ENCODE assay signal across 25 mouse cellular contexts in the genomic region with DNA sequence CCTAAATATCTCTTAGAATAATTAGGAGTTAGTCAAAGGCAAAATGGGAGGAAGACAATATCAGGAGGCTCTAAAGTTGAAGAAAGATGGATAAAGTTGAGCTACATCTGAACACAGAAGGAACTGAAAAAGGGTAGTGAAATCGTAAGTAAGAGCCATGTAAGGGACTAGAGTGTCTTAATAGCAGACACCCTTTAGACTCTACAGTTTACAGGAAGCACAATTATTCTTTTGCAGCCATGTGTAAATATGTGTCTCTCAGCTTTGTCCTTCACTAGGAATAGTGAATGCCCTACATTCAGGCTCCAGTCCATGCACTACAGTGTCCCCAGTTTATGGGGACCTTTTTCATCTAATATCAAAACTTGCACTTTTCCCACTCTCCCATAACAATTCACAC. TPM values are rescaled to one million over a fixed set of nuclear protein-coding genes. Genes with fewer than 3 reads are reported as not detected.
DNase-seq lines count a peak whose midpoint lies in the region; ATAC-seq and TF ChIP-seq lines count a peak whose summit lies in the region.
"Had no signal": no experiment of that assay in that cellular context is flagged by ENCODE, and none has a peak within 500 bp of the region (broad histone marks: within the 10 kb centered on the region; RNA-seq: fewer than 3 reads in every experiment).

No protein-coding gene starts in this region.

- DNase-seq in liver, postnatal 0 days, result no peak
- no peak for DNase-seq in liver
- DNase-seq in layer of hippocampus, adult 9-10 months (ENCODE audit: low spot score), result no peak
- DNase-seq in kidney, postnatal 25 days, result no peak
- no peak for DNase-seq in ovary, postnatal 14 days (ENCODE audit: low spot score)
- DNase-seq: adrenal gland, adult 8-10 months; adrenal gland, postnatal 36 days; cerebellum, adult 11 months; cerebellum, adult 9-10 months; cerebellum, postnatal 36 days; gastrocnemius, adult 2 months; gastrocnemius, postnatal 36 days; heart, adult 18-20 months; heart, postnatal 10 days; heart, postnatal 4 days had no signal

- H3K4me1 ChIP-seq in liver, postnatal 0 days (ENCODE audit: insufficient read depth), result no peaks in the 10 kb centered on the region
- peaks cover 12% of the 10 kb centered on the region for H3K4me1 ChIP-seq in bone marrow macrophage, adult 2 months (ENCODE audit: control insufficient read depth, insufficient read depth, low read length)
- H3K4me1 ChIP-seq: embryonic facial prominence, embryonic 15.5 days; forebrain, embryonic 10.5 days; heart, embryonic 10.5 days; hindbrain, embryonic 12.5 days had no signal

- H3K4me3 ChIP-seq in liver, postnatal 0 days (ENCODE audit: low read depth, low read length), result no peak overlapping the region
- H3K4me3 ChIP-seq in bone marrow macrophage, adult 2 months (ENCODE audit: insufficient read depth, low read length), result no peak overlapping the region
- H3K4me3 ChIP-seq: embryonic facial prominence, embryonic 15.5 days; erythroblast, embryonic 14.5 days; forebrain, embryonic 10.5 days; gastrocnemius, adult 2 months; heart, embryonic 10.5 days; hindbrain, embryonic 12.5 days had no signal

- no peak overlapping the region for H3K4me2 ChIP-seq in liver, postnatal 0 days (ENCODE audit: low read depth, low read length)
- H3K4me2 ChIP-seq: embryonic facial prominence, embryonic 15.5 days; hindbrain, embryonic 12.5 days had no signal

- ATAC-seq in liver, postnatal 0 days, result no peak
- peak; percentile 91 for ATAC-seq in megakaryocyte, adult 5-6 weeks (ENCODE audit: poor library complexity, severe bottlenecking)
- ATAC-seq in neutrophil, adult 5-6 weeks (ENCODE audit: extremely low read depth, insufficient number of reproducible peaks, low FRiP score, poor library complexity, severe bottlenecking), result peak; percentile 73
- ATAC-seq: forebrain, embryonic 14.5 days; hindbrain, embryonic 16.5 days had no signal

- H3K9ac ChIP-seq in liver, postnatal 0 days (replicated peaks), result no peak overlapping the region
- H3K9ac ChIP-seq: embryonic facial prominence, embryonic 15.5 days; hindbrain, embryonic 12.5 days had no signal

- no peak for TF ChIP-seq POLR2A in bone marrow macrophage, adult 2 months (IDR thresholded peaks at IDR 0.05; ENCODE audit: borderline replicate concordance, low read depth, low read length)

- no peaks in the 10 kb centered on the region for H3K36me3 ChIP-seq in liver, postnatal 0 days (replicated peaks; ENCODE audit: insufficient read depth, low read length)
- H3K36me3 ChIP-seq: embryonic facial prominence, embryonic 15.5 days; forebrain, embryonic 10.5 days; heart, embryonic 10.5 days; hindbrain, embryonic 12.5 days had no signal

- no peaks in the 10 kb centered on the region for H3K9me3 ChIP-seq in liver, postnatal 0 days (ENCODE audit: low read length)
- H3K9me3 ChIP-seq: embryonic facial prominence, embryonic 15.5 days; forebrain, embryonic 10.5 days; heart, embryonic 10.5 days; hindbrain, embryonic 12.5 days had no signal

- TF ChIP-seq CTCF in liver, postnatal 0 days (IDR thresholded peaks at IDR 0.05; ENCODE audit: low read depth), result no peak
- no peak for TF ChIP-seq CTCF in bone marrow macrophage, adult 2 months (IDR thresholded peaks at IDR 0.05; ENCODE audit: low read depth, low read length)

- H3K27me3 ChIP-seq in liver, postnatal 0 days (ENCODE audit: insufficient read depth, low read length), result no peaks in the 10 kb centered on the region
- H3K27me3 ChIP-seq: embryonic facial prominence, embryonic 15.5 days; hindbrain, embryonic 12.5 days had no signal

- WGBS in liver, postnatal 0 days (ENCODE audit: insufficient replicate concordance), result 53% methylated on average over 1 of the region's 1 CpGs

- no peak for TF ChIP-seq EP300 in liver, postnatal 0 days (IDR thresholded peaks at IDR 0.05; ENCODE audit: low read depth)

- peak overlapping the region; percentile 29; the same call in 1 of the 2 replicates for H3K27ac ChIP-seq in liver, postnatal 0 days (ENCODE audit: low read depth)
- peak overlapping the region; percentile 95 for H3K27ac ChIP-seq in bone marrow macrophage, adult 2 months (ENCODE audit: insufficient read depth, low read depth, low read length)
- H3K27ac ChIP-seq: embryonic facial prominence, embryonic 15.5 days; forebrain, embryonic 10.5 days; gastrocnemius, adult 2 months; heart, embryonic 10.5 days; hindbrain, embryonic 12.5 days had no signal

RNA-seq across cellular contexts. Expression of a gene that starts 52.1 kb away (rescaled TPM):
- polyA plus RNA-seq in liver, postnatal 0 days (2015; fragmentation: Nextera tagmentation; extraction: Ambion mirVana), result 63.9 and 66.5 TPM in 2 replicates
- polyA plus RNA-seq in bone marrow macrophage, adult 2 months (2012; ENCODE audit: insufficient read depth, insufficient read length, missing spikeins), result 423 and 505 TPM in 2 replicates
- total RNA-seq in megakaryocyte, adult 5-6 weeks (2015), result 573 and 643 TPM in 2 replicates
- 520 and 557 TPM in 2 replicates for total RNA-seq in megakaryocyte, adult 5-6 weeks (2017)
- total RNA-seq in neutrophil, adult 5-6 weeks (2017), result 146 and 151 TPM in 2 replicates
